Mouse (Mus musculus): ENCODE measurements at regions not wholly inside any gene's neighbourhood (a gene's known extent, or its start where the extent isn't known, plus 50 kb on each side); places are given as distances from the start of the nearest gene placed in this dataset.

DNA sequence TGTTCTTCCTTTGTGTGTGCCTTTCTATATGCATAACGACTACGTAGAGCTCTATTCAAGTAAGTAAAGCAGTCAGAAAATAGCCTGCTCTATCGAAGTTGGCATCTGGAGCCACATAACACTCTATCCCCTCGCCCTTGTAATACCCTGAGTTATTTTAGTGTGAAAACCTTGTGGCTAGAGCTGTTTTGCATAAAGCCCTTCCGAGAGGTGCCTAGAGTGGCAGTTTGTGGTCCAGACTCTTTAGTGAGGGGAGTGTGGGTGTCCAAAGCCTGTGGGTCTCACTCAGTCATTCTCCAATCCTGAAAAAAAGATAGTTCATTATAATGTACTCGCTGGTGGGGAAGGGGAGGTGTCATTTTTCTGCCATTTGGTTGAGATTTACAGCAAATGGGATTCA lies 855.2 kb upstream of the Car8 start:
- no peak for DNase-seq (ENCODE audit: low spot score in 2 of 2)

DNA sequence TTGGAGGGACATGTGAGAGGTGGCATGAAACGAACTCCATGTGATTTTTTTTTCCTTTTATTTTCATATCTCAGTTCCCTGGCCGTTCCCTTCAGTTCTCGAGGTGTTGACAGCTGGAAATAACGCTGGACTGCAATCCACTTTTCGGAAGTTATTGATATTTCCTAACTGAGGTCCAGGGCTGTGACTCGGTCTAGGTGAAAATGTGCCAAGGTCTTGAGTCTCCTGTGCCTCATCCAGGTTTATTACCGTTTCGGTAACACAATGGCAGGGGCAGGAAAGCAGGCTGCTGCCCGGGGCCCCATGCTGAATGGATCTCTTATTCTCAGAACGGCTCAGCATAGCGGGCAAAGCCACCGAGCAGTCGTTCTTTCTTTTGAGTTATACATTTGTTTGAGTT lies 844.7 kb upstream of the Car8 start:
- DNase-seq (ENCODE audit: low spot score in 2 of 2) = no peak

GRCm38 (mm10) chr4:9081701-9082562 lies 843.1 kb upstream of the Car8 start:
- DNase-seq (ENCODE audit: low spot score in 2 of 2) = peak in 1 of 2 experiments; percentile 36

DNA sequence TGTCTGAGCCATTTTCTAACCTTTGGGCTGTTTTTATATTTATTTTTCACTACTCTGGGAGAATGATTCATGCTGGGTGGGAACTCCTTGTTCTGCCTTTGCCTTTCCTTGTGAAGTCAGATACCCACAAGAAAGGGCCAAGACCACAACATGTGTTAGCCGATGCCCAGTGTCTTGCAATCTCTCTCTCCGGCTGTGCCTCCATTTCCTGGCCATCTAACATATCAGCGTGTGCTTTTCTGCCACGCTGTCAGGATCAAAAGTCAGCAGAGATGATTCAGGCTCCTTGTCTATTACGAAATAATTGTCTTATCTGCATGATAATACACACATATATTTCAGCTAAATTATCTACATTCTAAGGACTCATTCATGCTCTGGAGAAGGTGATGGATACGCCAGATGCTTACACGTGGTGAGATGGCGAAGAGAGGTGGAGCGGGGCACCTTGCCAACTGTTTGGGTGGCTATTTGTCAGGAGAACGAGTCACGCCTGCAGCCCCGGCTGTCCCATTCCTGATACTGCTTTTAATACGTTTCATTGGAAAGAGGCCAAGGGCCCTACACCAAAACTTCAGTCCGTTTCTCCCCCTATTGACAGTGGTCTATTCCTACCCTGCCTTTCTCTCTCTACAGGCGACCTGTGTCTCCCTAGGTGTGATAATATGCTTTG lies 842.1 kb upstream of the Car8 start:
- peak in 1 of 2 experiments; percentile 35 for DNase-seq (ENCODE audit: low spot score in 2 of 2)

DNA sequence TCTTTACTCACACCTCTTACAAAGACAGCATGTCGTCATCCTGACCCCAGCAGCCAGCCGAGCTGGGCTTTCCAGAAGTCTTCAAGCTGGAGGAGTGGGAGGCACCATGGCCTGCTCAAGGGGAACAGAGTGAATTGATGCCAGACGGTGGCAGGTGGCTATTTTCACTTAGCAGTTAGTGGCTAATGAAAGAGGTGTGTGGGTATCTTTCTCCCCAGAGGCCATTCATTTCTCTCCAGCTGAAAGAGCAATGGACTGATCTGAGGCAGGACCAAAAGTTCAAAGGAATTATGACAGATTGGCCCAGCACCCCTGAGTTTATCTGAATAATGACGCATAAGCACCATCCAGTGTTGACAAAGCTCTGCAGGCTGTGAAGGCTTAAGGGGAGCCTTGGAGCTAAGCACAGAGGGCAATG lies 841.0 kb upstream of the Car8 start:
- no peak for DNase-seq (ENCODE audit: low spot score in 2 of 2)

GRCm38 (mm10) chr4:9074447-9074846 lies 835.6 kb upstream of the Car8 start:
- DNase-seq (ENCODE audit: low spot score in 2 of 2) = no peak

- DNase-seq (ENCODE audit: low spot score in 2 of 2) = no peak
Measured at GRCm38 (mm10) chr4:9073736-9074428, 835.0 kb upstream of the Car8 start.

GRCm38 (mm10) chr4:9072321-9072720 lies 833.5 kb upstream of the Car8 start:
- no peak for DNase-seq (ENCODE audit: low spot score in 2 of 2)

GRCm38 (mm10) chr4:9067874-9068273 lies 829.0 kb upstream of the Car8 start:
- DNase-seq (ENCODE audit: low spot score in 2 of 2) = no peak

DNA sequence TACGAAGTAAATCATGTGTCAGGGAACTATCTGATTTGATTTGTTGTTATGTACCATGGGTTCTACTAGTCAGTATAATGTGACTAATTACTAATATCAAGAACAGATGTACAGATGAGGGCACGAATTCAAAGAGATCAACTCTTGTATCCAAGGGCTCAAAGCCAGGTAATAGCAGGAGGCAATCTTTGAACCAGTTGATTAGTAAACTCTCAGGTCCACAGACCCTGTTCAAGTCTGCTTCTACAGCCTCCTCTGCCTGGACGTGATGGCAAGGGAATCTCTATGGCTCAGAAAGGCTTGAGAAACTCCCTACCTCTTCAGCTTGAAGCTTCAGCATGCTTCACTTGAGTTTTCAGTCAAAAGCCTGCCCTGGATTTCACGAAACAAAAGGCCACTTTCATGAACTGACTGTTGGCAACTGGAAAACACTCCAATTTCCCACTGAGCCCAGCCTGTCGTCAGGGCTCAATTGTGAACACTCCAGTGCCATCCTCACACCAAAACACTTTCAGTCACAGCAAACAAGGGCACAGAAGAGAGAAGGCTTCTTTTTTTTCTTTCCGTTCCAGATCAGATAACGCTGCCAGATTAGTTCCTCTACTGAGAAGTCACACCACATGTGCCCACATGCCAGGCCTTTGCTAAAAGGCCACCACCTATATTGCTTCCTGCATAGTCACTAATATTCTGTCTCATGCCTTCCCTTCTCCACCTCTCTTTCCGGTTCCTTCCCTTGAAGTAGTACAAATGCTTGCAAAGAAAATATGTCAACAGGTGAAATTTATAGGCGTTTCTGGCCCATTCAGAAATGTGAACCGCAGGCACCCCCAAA lies 827.4 kb upstream of the Car8 start:
- no peak for DNase-seq (ENCODE audit: low spot score in 2 of 2)

- no peak for DNase-seq (ENCODE audit: low spot score in 2 of 2)
Measured at GRCm38 (mm10) chr4:9061941-9062340, 823.1 kb upstream of the Car8 start.

- DNase-seq (ENCODE audit: low spot score in 2 of 2) = no peak
Measured at GRCm38 (mm10) chr4:9060221-9060620, 821.4 kb upstream of the Car8 start.

GRCm38 (mm10) chr4:9057676-9058075 lies 818.8 kb upstream of the Car8 start:
- no peak for DNase-seq (ENCODE audit: low spot score in 2 of 2)

GRCm38 (mm10) chr4:9057113-9057512 lies 818.3 kb upstream of the Car8 start:
- DNase-seq (ENCODE audit: low spot score in 2 of 2) = no peak

GRCm38 (mm10) chr4:9055876-9056275 lies 817.0 kb upstream of the Car8 start:
- no peak for DNase-seq (ENCODE audit: low spot score in 2 of 2)

DNA sequence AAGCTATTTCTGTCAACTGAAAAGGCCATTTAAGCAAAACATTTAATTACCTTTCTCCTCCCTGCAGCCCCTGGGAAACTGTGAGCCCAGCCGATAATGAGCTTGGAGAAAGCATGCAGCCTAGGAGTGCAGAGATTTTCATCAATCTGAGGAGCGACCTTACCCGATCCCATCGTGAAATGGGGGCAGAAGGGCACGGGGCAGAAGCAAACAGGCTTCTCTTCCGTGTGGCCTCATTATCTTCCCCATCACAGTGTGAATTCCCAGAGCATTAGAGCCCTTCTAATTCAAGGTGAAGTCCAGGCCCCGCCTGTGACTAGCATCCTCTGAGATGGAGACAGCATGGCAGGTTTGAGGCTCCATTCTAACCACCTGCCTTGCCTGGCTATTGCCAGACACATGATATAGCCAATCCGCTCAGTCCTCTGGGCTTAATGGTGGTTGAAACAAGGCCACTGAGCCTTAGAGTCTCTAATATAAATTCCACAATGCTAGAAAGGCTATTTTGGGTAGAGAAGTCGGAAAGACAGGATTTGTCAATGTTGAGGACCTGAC lies 816.5 kb upstream of the Car8 start:
- no peak for DNase-seq (ENCODE audit: low spot score in 2 of 2)

DNA sequence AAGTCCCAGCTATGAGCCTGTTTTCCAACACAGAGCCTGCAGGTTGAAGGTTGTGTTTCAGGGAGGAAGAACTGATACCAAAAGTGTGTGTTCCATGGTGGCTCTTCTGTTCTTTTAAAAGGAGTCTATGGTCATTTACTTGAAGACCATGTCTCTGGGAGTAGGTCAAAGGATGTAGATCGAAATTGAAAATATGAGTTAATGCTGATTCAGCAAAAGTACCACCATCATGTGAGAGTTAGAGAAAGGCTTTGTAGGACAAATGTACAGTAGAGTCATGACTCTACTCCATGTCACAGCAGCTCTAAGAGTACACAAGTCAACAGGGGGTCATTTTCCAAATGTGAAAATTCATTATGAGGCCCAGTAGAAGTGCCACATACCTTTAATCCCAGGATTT lies 810.0 kb upstream of the Car8 start:
- no peak for DNase-seq (ENCODE audit: low spot score in 2 of 2)

- DNase-seq (ENCODE audit: low spot score in 2 of 2) = no peak
Measured at GRCm38 (mm10) chr4:9047151-9047550, 808.3 kb upstream of the Car8 start.

DNA sequence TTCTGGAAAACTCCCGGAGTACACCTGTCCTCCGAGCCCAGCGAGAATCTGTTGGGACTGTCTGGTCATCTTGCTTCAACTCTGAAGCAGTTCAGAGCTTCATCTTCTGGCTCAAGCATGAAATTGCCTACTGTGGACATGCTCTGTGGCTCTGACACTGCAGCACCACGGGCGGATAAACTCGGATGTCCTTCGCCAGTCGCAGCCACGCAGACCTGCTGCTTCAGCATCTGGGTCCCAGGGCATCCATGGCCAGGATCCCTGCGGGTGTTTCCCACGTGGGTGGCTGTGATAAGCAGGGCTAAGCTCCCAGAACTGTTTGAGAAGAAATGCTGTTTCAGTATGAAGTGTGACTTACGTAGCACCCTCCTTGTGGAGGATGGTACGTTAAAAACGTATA lies 807.6 kb upstream of the Car8 start:
- no peak for DNase-seq (ENCODE audit: low spot score in 2 of 2)

DNA sequence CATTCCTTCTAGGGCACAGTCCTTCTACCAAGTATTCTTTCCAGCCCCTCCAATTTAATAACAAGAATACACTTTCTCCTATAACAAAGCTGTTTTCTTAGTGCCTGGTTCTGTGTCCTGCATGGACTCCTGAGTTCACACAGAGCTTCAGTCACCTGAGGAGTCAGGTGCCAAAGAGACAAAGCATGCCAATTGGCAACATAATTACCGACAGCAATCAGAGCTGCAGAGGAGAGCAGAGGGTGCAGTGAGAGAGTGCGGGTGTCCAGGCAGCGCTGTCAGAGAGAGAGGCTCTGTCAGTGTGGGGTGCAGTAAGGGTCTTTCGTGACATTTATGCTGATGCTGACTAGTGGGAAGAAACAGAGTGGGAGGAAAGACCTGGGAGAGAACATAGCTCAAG lies 807.2 kb upstream of the Car8 start:
- DNase-seq (ENCODE audit: low spot score in 2 of 2) = no peak

- DNase-seq (ENCODE audit: low spot score in 2 of 2) = no peak
Measured at GRCm38 (mm10) chr4:9036005-9036404, 797.2 kb upstream of the Car8 start.

Measured in gastrocnemius, postnatal 4 days (tissue).